Mouse (Mus musculus) lung, postnatal 0 days (tissue): ENCODE results near the gene Gm20422. TPM values are rescaled to one million over a fixed set of nuclear protein-coding genes. Genes with fewer than 3 reads are reported as not detected.

Experiments
- ATAC-seq: fragments of 200-750 bp; cut with Nextera tagmentation; 2 replicates; pipeline ENCODE4 v1.8.0; 2017; ENCODE audit warnings: moderate library complexity
- DNase-seq: peaks from one replicate; pipeline ENCODE4 v3.0.0-alpha.2; 2016; ENCODE audit warnings: low spot score
- H3K27ac ChIP-seq: fragments of 300-500 bp; sonication (generic); 2 replicates; pipeline ENCODE4 v1.5.1; 2014; ENCODE audit warnings: antibody characterized with exemption, mild to moderate bottlenecking, low read length, mixed read lengths
- H3K27me3 ChIP-seq: fragments of 300-500 bp; sonication (generic); replicated peaks from 2 replicates; pipeline ENCODE4 v1.6.1; 2014; ENCODE audit warnings: low read length, mixed read lengths; ENCODE audit not compliant: insufficient read depth
- H3K36me3 ChIP-seq: fragments of 300-500 bp; sonication (generic); 2 replicates; pipeline ENCODE4 v1.6.1; 2014; ENCODE audit warnings: low read length, mixed read lengths; ENCODE audit not compliant: insufficient read depth
- H3K4me1 ChIP-seq: fragments of 300-500 bp; sonication (generic); 2 replicates; pipeline ENCODE4 v1.6.1; 2014; ENCODE audit warnings: antibody characterized with exemption, low read depth, low read length, mixed read lengths; ENCODE audit not compliant: insufficient read depth
- H3K4me2 ChIP-seq: fragments of 300-500 bp; sonication (generic); replicated peaks from 2 replicates; pipeline ENCODE4 v1.6.1; 2014; ENCODE audit warnings: low read depth, mild to moderate bottlenecking, low read length, moderate library complexity, mixed read lengths
- H3K4me3 ChIP-seq: fragments of 300-500 bp; sonication (generic); 2 replicates; pipeline ENCODE4 v1.5.1; 2014; ENCODE audit warnings: low read depth, low read length
- H3K9ac ChIP-seq: fragments of 300-500 bp; sonication (generic); replicated peaks from 2 replicates; pipeline ENCODE4 v1.6.1; 2014; ENCODE audit warnings: low read depth, mild to moderate bottlenecking
- H3K9me3 ChIP-seq: fragments of 300-500 bp; sonication (generic); 2 replicates; pipeline ENCODE4 v1.6.1; 2016; ENCODE audit warnings: low read length, mixed read lengths
- CTCF ChIP-seq: IDR thresholded peaks from 2 replicates; pipeline ENCODE4 v1.5.1; 2016; ENCODE audit warnings: antibody characterized with exemption, mild to moderate bottlenecking
- EP300 ChIP-seq: IDR thresholded peaks from 2 replicates; pipeline ENCODE4 v1.6.1; 2016; ENCODE audit warnings: antibody characterized with exemption, mild to moderate bottlenecking, control low read depth
- WGBS: fragments of 180-500 bp; shearing (Covaris S2); extraction: QIAGEN DNeasy Blood & Tissue Kit; methylation state at CpG from one replicate; pipeline ENCODE4 v1.1.7; 2014; 5-methylcytosine and 5-hydroxymethylcytosine counted together
- polyA plus RNA-seq: library from polyadenylated mRNA; unstranded; fragments of >200 nt; fragmentation: Nextera tagmentation; extraction: Ambion mirVana; gene quantifications from 2 replicates; pipeline ENCODE4 v1.2.1, GENCODE M21; 2015

Gene Gm20422
- polyA plus RNA-seq, 1 experiment from 2014 or later: 0.41 TPM

DNA sequence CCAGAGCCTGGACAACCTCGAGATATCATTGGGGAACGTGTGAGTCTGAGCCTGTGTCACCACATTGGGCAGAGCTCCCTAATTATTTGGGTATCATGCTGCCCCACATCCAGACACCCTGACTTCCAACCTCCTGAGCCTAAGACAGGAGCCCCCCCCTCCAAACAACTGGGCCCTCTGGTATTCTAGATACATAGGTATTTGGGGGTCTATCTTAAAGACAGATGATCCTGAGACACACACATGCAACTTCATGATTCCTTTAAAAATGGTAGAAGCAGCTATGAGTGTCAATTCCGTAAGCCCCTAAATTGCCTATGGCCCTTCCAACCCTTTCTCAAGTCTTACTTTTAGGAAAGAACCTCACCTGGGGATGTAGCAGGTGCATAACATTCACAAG is 35.1 kb upstream of the Gm20422 start:
- Histone ChIP-seq H3K4me2 (no peak overlapping the region), H3K9ac (no peak overlapping the region), H3K4me3 (no peak overlapping the region), H3K36me3 (0 out of 2 replicates have a peak, but pooled peaks cover 8% of the 10 kb centered on the region), H3K27me3 (no peaks in the 10 kb centered on the region), H3K27ac (no peak overlapping the region), H3K9me3 (no peaks in the 10 kb centered on the region), H3K4me1 (no peaks in the 10 kb centered on the region)
- DNase-seq (no peak), ATAC-seq (no peak)
- WGBS: 55% methylated on average over 3 of the region's 3 CpGs
- no peak for TF ChIP-seq CTCF
- TF ChIP-seq EP300: no peak

GRCm38 (mm10) chr8:69808864-69809403 is 34.2 kb upstream of the Gm20422 start:
- no peak for DNase-seq
- H3K36me3 ChIP-seq: 0 out of 2 replicates have a peak, but pooled peaks cover 14% of the 10 kb centered on the region
- peak overlapping the region; percentile 62 for H3K9ac ChIP-seq
- H3K4me2 ChIP-seq: peak overlapping the region; percentile 91
- no peak overlapping the region; the same call in 1 of the 2 replicates for H3K27ac ChIP-seq
- TF ChIP-seq EP300 (no peak), CTCF (0 out of 2 replicates have a peak, but pooled peaks have one; percentile 0)
- peak; percentile 43 for ATAC-seq
- no peaks in the 10 kb centered on the region for H3K27me3 ChIP-seq
- H3K4me3 ChIP-seq: peak overlapping the region; percentile 63
- no peaks in the 10 kb centered on the region for H3K9me3 ChIP-seq
- 6% methylated on average over 23 of the region's 23 CpGs for WGBS
- H3K4me1 ChIP-seq: no peaks in the 10 kb centered on the region

GRCm38 (mm10) chr8:69808094-69808863 is 33.6 kb upstream of the Gm20422 start, which contains the start of gene Gmip:
Gmip (plus strand) TSS chr8:69808679.
- WGBS: 7% methylated on average over 25 of the region's 28 CpGs
- H3K4me3 ChIP-seq: peak within 1 kb of the TSS; percentile 63
- peak; percentile 83 for DNase-seq
- H3K27ac ChIP-seq: peak within 1 kb of the TSS; percentile 47; the same call in 1 of the 2 replicates
- TF ChIP-seq EP300: no peak
- TF ChIP-seq CTCF: 0 out of 2 replicates have a peak, but pooled peaks have one; percentile 1
- H3K4me2 ChIP-seq: peak within 1 kb of the TSS; percentile 91
- peak within 1 kb of the TSS; percentile 62 for H3K9ac ChIP-seq
- H3K4me1 ChIP-seq: no peaks in the 10 kb centered on the region
- H3K36me3 ChIP-seq: peaks cover 20% of the 10 kb centered on the region
- H3K27me3 ChIP-seq: no peaks in the 10 kb centered on the region
- H3K9me3 ChIP-seq: no peaks in the 10 kb centered on the region
- peak; percentile 90 for ATAC-seq

DNA sequence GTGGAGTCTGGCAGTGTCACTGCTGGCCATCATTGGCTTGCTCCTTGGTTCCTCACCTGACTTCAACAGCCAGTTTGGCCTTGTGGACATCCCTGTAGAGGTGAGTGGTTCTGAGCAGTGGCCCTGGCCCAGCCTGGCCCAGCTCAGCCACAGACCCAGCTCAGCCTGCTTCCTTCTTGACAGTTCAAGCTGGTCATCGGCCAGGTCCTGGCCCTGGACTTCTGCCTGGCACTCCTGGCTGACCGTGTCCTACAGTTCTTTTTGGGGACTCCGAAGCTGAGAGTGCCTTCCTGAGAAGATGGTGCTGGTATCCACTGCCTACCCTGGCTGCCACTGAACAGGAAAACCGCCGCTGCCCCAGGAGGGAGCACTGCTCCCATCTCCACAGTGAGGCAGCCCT is 32.5 kb upstream of the Gm20422 start:
- Histone ChIP-seq H3K36me3 (peaks cover 22% of the 10 kb centered on the region), H3K27ac (no peak overlapping the region), H3K4me2 (no peak overlapping the region), H3K9ac (no peak overlapping the region), H3K9me3 (no peaks in the 10 kb centered on the region), H3K4me1 (no peaks in the 10 kb centered on the region), H3K4me3 (no peak overlapping the region), H3K27me3 (no peaks in the 10 kb centered on the region)
- no peak for TF ChIP-seq EP300
- TF ChIP-seq CTCF: no peak
- DNase-seq: no peak
- WGBS: 89% methylated on average over 5 of the region's 5 CpGs
- ATAC-seq: no peak

GRCm38 (mm10) chr8:69805491-69805890 is 30.8 kb upstream of the Gm20422 start:
- ATAC-seq (no peak), DNase-seq (no peak)
- TF ChIP-seq CTCF: no peak
- 87% methylated on average over 8 of the region's 9 CpGs for WGBS
- H3K36me3 ChIP-seq: peaks cover 34% of the 10 kb centered on the region
- no peaks in the 10 kb centered on the region for H3K9me3 ChIP-seq
- no peak overlapping the region for H3K27ac ChIP-seq
- H3K27me3 ChIP-seq: no peaks in the 10 kb centered on the region
- no peak overlapping the region for H3K9ac ChIP-seq
- no peak overlapping the region for H3K4me2 ChIP-seq
- no peaks in the 10 kb centered on the region for H3K4me1 ChIP-seq
- H3K4me3 ChIP-seq: no peak overlapping the region

GRCm38 (mm10) chr8:69805086-69805485 is 30.4 kb upstream of the Gm20422 start:
- Histone ChIP-seq H3K9me3 (no peaks in the 10 kb centered on the region), H3K4me3 (no peak overlapping the region), H3K4me1 (no peaks in the 10 kb centered on the region), H3K4me2 (no peak overlapping the region), H3K27ac (no peak overlapping the region), H3K27me3 (no peaks in the 10 kb centered on the region), H3K9ac (no peak overlapping the region), H3K36me3 (peaks cover 38% of the 10 kb centered on the region)
- WGBS: 94% methylated on average over 10 of the region's 10 CpGs
- TF ChIP-seq EP300 (no peak), CTCF (no peak)
- ATAC-seq (no peak), DNase-seq (no peak)
